Comparison of ENCODE assay signal across 8 mouse cellular contexts in genomic region chr12:31996877-31997276, GRCm38 (mm10). TPM values are rescaled to one million over a fixed set of nuclear protein-coding genes. Genes with fewer than 3 reads are reported as not detected.
A peak's percentile ranks its signal among the peaks of the same experiment; 100 is the strongest.
DNase-seq lines count a peak whose midpoint lies in the region; ATAC-seq lines count a peak whose summit lies in the region.
"Had no signal": no experiment of that assay in that cellular context is flagged by ENCODE, and none has a peak within 500 bp of the region (broad histone marks: within the 10 kb centered on the region; RNA-seq: fewer than 3 reads in every experiment).

No protein-coding gene starts in this region.

- H3K4me2 ChIP-seq in forebrain, embryonic 14.5 days (ENCODE audit: low read length), result no peak overlapping the region

- H3K27me3 ChIP-seq in forebrain, embryonic 14.5 days (replicated peaks; ENCODE audit: control insufficient read depth, insufficient read depth, low read length), result no peaks in the 10 kb centered on the region

- H3K4me3 ChIP-seq in forebrain, embryonic 14.5 days (ENCODE audit: low read depth, low read length), result no peak overlapping the region

- no peak overlapping the region for H3K27ac ChIP-seq in forebrain, embryonic 14.5 days (ENCODE audit: low read depth, low read length)

- H3K9me3 ChIP-seq in forebrain, embryonic 14.5 days (replicated peaks; ENCODE audit: control insufficient read depth, low read length), result no peaks in the 10 kb centered on the region

- ATAC-seq in forebrain, embryonic 14.5 days, result no peak

- WGBS in forebrain, embryonic 14.5 days, result 82% methylated on average over 5 of the region's 5 CpGs

- no peak overlapping the region for H3K9ac ChIP-seq in forebrain, embryonic 14.5 days (ENCODE audit: low read length)

- DNase-seq in thymus, postnatal 0 days (ENCODE audit: low spot score), result peak; percentile 47
- DNase-seq in thymus, postnatal 36 days, result no peak
- DNase-seq in fibroblast of lung, adult 2 months (ENCODE audit: low read depth), result peak; percentile 52
- peak; percentile 40 for DNase-seq in lung, postnatal 10 days
- DNase-seq in right cerebral cortex, postnatal 25 days, result no peak
- DNase-seq in urinary bladder, adult 2 months (ENCODE audit: low spot score), result no peak
- DNase-seq in forebrain, embryonic 14.5 days (ENCODE audit: low spot score), result no peak
- DNase-seq: gastrocnemius, postnatal 25 days had no signal

- peaks cover 4% of the 10 kb centered on the region; the same call in 1 of the 2 replicates for H3K4me1 ChIP-seq in forebrain, embryonic 14.5 days (ENCODE audit: control insufficient read depth, insufficient read depth, low read length)

- no peaks in the 10 kb centered on the region for H3K36me3 ChIP-seq in forebrain, embryonic 14.5 days (ENCODE audit: control insufficient read depth, insufficient read depth, low read length)

RNA-seq across cellular contexts. Expression of gene Hbp1, which starts 46.5 kb away (rescaled TPM):
- 83.5 and 91.0 TPM in 2 replicates for polyA plus RNA-seq in thymus, postnatal 0 days (2015; fragmentation: Nextera tagmentation; extraction: Ambion mirVana)
- polyA plus RNA-seq in urinary bladder, adult 2 months (2012; rRNA removed), result 92.7 and 104 TPM in 2 replicates
- polyA plus RNA-seq in forebrain, embryonic 14.5 days (2014; fragmentation: Nextera tagmentation; extraction: Ambion mirVana), result 107 and 112 TPM in 2 replicates

Comparison
In these comparisons a context has a peak if more than half of its experiments do, and no peak if none do; other contexts are left out.
1. DNase-seq: peak in thymus, postnatal 0 days (single experiment), fibroblast of lung, adult 2 months (single experiment) and lung, postnatal 10 days (single experiment); none in thymus, postnatal 36 days (0 of 2), right cerebral cortex, postnatal 25 days (single experiment), urinary bladder, adult 2 months (single experiment) and forebrain, embryonic 14.5 days (single experiment).